Mouse (Mus musculus): Measurements from ENCODE around the gene Itgae. TPM values are rescaled to one million over a fixed set of nuclear protein-coding genes. Genes with fewer than 3 reads are reported as not detected.

The Itgae gene
- polyA plus RNA-seq (2015; fragmentation: Nextera tagmentation; extraction: Ambion mirVana) = 0.30 and 0.31 TPM in 2 replicates

DNA sequence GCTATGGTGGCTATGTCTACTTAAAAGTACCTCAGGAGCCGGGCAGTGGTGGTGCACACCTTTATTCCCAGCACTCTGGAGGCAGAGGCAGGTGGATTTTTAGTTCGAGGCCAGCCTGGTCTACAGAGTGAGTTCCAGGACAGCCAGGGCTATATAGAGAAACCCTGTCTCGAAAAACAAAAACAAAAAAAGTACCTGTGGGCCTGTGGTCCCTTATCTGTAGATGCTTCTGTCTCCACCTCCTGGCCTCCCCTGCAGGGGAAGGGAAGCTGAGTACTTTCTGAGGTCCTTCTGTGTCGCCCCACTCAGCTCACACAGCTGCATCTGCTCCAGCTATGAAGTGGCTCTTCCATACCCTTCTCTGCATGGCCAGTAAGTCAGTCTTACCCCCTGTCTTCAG lies at the start of gene Itgae:
Itgae (plus strand) TSS at position 301 of the 400 bp plus-strand sequence.
- WGBS = 77% methylated on average over 4 of the region's 4 CpGs
- no peak within 1 kb of the TSS for H3K4me2 ChIP-seq (replicated peaks; ENCODE audit: low read depth)
- no peak for TF ChIP-seq CTCF (IDR thresholded peaks at IDR 0.05; ENCODE audit: low read depth)
- H3K4me1 ChIP-seq (replicated peaks; ENCODE audit: control insufficient read depth, insufficient read depth, low read length) = 0 out of 2 replicates have a peak, but pooled peaks cover under 1% of the 10 kb centered on the region
- H3K4me3 ChIP-seq (ENCODE audit: low read depth, low read length) = no peak within 1 kb of the TSS
- no peak for ATAC-seq
- no peaks in the 10 kb centered on the region for H3K9me3 ChIP-seq (ENCODE audit: control insufficient read depth)
- H3K27ac ChIP-seq (ENCODE audit: low read depth, low read length) = no peak within 1 kb of the TSS
- no peak within 1 kb of the TSS for H3K9ac ChIP-seq (ENCODE audit: low read depth, low read length)
- no peaks in the 10 kb centered on the region for H3K27me3 ChIP-seq (replicated peaks; ENCODE audit: control insufficient read depth, insufficient read depth, low read length)
- H3K36me3 ChIP-seq (ENCODE audit: control insufficient read depth, insufficient read depth) = no peaks in the 10 kb centered on the region

DNA sequence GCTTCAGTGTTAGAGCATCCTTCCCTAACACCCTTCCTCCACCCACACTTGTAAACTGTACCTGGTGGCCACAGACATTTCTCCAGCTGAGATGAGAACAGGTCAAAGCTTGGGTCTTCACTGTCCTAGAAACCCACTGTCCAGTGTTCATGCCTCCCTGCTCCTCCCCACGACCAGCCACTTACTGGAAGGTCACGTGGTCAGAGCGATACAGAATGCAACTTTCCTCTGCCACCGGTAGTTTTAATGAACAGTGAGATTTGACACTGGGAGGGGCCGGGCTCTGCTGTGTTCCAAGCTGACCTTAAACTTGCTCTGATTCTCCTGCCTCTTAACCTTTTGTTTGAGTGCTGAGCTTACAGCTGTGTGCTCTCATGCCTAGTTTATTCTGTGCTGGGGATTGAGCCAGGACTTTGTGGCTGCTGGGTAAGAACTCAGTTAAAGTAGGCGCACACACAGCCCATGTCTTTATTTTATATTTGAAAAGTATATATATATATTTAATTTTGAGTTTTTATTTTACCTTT lies 46.1 kb upstream of the Itgae start:
- whole genome bisulfite sequencing = 38% methylated on average over 6 of the region's 6 CpGs
- no peaks in the 10 kb centered on the region for H3K9me3 ChIP-seq (ENCODE audit: control insufficient read depth)
- no peaks in the 10 kb centered on the region for H3K27me3 ChIP-seq (replicated peaks; ENCODE audit: control insufficient read depth, insufficient read depth, low read length)
- ATAC-seq = no peak
- no peak overlapping the region for H3K27ac ChIP-seq (ENCODE audit: low read depth, low read length)
- H3K4me2 ChIP-seq (replicated peaks; ENCODE audit: low read depth) = no peak overlapping the region
- H3K4me3 ChIP-seq (ENCODE audit: low read depth, low read length) = no peak overlapping the region
- no peaks in the 10 kb centered on the region for H3K4me1 ChIP-seq (replicated peaks; ENCODE audit: control insufficient read depth, insufficient read depth, low read length)
- H3K9ac ChIP-seq (ENCODE audit: low read depth, low read length) = no peak overlapping the region
- TF ChIP-seq CTCF (IDR thresholded peaks at IDR 0.05; ENCODE audit: low read depth) = no peak
- no peaks in the 10 kb centered on the region for H3K36me3 ChIP-seq (ENCODE audit: control insufficient read depth, insufficient read depth)

DNA sequence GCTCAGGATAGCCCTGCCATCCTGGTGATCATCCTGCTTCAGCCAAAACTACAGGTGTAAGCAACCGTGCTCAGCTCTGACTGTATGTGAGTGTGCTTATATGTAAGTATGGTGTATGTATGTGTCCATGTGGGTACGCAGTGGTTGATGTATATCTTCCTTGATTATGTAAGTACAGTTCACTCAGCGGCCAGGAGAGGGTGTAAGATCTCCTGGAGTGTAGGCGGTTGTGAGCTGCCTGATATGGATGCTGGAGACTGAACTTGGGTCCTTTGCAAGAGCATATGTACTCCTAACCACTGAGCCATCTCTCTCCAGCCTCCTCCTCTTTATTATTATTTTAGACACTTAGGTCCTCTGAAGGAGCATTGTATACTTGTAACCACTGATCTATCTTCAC lies 45.6 kb upstream of the Itgae start:
- Histone ChIP-seq H3K9me3 (ENCODE audit: control insufficient read depth) (no peaks in the 10 kb centered on the region), H3K9ac (ENCODE audit: low read depth, low read length) (no peak overlapping the region), H3K4me1 (replicated peaks; ENCODE audit: control insufficient read depth, insufficient read depth, low read length) (no peaks in the 10 kb centered on the region), H3K27me3 (replicated peaks; ENCODE audit: control insufficient read depth, insufficient read depth, low read length) (no peaks in the 10 kb centered on the region), H3K4me2 (replicated peaks; ENCODE audit: low read depth) (no peak overlapping the region), H3K27ac (ENCODE audit: low read depth, low read length) (no peak overlapping the region), H3K36me3 (ENCODE audit: control insufficient read depth, insufficient read depth) (no peaks in the 10 kb centered on the region), H3K4me3 (ENCODE audit: low read depth, low read length) (no peak overlapping the region)
- WGBS = 74% methylated on average over 4 of the region's 4 CpGs
- ATAC-seq = no peak
- TF ChIP-seq CTCF (IDR thresholded peaks at IDR 0.05; ENCODE audit: low read depth) = peak; percentile 33

DNA sequence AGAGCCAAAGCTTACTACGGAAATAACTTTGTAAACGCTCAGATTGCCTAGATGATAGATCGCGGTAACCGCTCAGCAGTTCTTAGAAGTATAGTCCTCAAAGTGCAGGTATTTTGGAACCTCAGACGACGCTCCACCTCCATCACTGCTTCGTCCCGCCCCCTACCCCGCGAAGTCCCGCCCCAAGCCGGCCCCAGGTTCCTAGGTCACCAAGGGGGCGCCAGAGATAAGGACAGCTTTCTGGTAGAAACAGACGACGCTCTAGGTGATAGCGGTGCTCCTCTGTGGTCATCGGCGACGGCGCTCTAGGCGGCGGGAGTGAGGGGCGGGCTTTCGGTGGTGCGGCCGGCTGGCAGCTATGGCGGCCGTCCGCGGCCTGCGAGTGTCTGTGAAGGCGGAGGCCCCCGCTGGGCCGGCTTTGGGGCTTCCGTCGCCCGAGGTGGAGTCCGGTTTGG lies 42.8 kb upstream of the Itgae start, which contains the start of gene Ncbp3:
Ncbp3 (plus strand) TSS at position 242 of the 455 bp plus-strand sequence.
- ATAC-seq = peak; percentile 96
- peak within 1 kb of the TSS; percentile 81 for H3K27ac ChIP-seq (ENCODE audit: low read depth, low read length)
- under 1% methylated on average over 39 of the region's 39 CpGs for WGBS

DNA sequence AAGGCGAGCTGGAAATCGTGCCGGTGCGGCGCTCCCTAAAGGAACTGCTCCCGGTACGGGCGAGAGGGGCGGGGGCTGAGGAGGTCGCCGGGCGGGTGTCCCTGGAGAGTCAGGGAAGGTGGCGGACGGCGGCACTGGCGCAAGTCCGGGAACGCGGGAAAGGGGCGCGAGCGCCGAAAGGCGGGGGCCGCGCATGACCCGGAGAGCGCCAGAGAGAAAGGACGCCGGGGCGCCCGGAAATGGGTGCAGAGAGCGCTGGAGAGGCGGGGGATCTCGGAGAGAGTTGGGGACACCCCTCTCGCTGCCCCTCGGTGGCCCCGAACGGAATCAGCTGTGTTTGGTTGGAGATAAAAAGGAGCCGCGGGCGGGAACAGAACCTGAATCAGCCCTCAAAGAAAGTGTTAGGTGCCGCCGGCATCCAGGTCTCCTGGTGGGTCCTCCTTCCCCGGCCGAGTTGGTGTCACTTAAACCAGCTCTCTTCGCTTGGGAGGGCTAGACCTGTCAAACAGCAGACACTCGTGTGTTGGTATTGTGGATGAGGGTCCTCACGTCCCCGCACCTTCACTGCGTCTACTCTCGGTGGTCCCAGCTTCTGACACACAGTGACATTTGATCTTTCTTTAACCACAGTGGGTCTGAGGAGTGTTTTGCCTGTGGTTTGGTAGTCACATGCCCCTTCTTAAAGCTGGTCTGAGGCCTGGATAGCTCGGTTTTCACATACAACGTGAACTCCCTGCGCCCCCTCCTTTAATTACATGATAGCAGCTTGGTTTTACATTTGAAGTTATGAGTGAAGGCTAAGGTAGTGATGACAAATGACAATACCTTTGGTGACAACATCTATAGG lies 42.1 kb upstream of the Itgae start:
- no peaks in the 10 kb centered on the region for H3K27me3 ChIP-seq (replicated peaks; ENCODE audit: control insufficient read depth, insufficient read depth, low read length)
- ATAC-seq = peak; percentile 59
- 1% methylated on average over 55 of the region's 55 CpGs for WGBS

More for the DNA sequence above, 42.8 kb upstream of the Itgae start, which contains the start of gene Ncbp3:
- TF ChIP-seq CTCF (IDR thresholded peaks at IDR 0.05; ENCODE audit: low read depth) = peak; percentile 86
- Histone ChIP-seq H3K9me3 (ENCODE audit: control insufficient read depth) (no peaks in the 10 kb centered on the region), H3K9ac (ENCODE audit: low read depth, low read length) (peak within 1 kb of the TSS; percentile 85), H3K36me3 (ENCODE audit: control insufficient read depth, insufficient read depth) (peaks cover 16% of the 10 kb centered on the region; the same call in 1 of the 2 replicates), H3K4me3 (ENCODE audit: low read depth, low read length) (peak within 1 kb of the TSS; percentile 83), H3K27me3 (replicated peaks; ENCODE audit: control insufficient read depth, insufficient read depth, low read length) (no peaks in the 10 kb centered on the region), H3K4me1 (replicated peaks; ENCODE audit: control insufficient read depth, insufficient read depth, low read length) (no peaks in the 10 kb centered on the region), H3K4me2 (replicated peaks; ENCODE audit: low read depth) (peak within 1 kb of the TSS; percentile 74)

DNA sequence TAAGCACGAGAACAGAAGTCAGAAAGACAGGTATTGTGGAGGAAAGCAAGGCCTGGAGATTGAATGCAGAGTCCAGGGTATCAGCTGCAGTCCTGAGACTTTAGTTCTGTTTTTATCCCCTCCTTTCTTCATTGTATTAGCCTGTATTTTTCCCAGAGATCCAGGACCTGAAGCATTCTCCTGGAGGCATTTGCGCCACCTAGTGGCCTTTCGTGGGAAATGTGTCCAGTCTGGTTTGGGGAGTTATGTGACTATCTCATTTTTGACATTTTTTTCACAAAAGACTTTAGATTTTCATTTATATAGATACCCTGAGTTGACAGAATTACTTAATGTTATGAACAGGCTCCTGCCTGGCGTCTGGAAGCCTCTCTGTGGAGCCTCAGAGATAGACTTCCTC lies 41.0 kb upstream of the Itgae start:
- Histone ChIP-seq H3K4me2 (replicated peaks; ENCODE audit: low read depth) (peak overlapping the region; percentile 74), H3K36me3 (ENCODE audit: control insufficient read depth, insufficient read depth) (peaks cover 26% of the 10 kb centered on the region; the same call in 1 of the 2 replicates), H3K9me3 (ENCODE audit: control insufficient read depth) (no peaks in the 10 kb centered on the region), H3K9ac (ENCODE audit: low read depth, low read length) (no peak overlapping the region), H3K4me1 (replicated peaks; ENCODE audit: control insufficient read depth, insufficient read depth, low read length) (no peaks in the 10 kb centered on the region), H3K4me3 (ENCODE audit: low read depth, low read length) (no peak overlapping the region), H3K27me3 (replicated peaks; ENCODE audit: control insufficient read depth, insufficient read depth, low read length) (no peaks in the 10 kb centered on the region), H3K27ac (ENCODE audit: low read depth, low read length) (no peak overlapping the region)
- TF ChIP-seq CTCF (IDR thresholded peaks at IDR 0.05; ENCODE audit: low read depth) = peak; percentile 87
- whole genome bisulfite sequencing = 5% methylated on average over 4 of the region's 4 CpGs
- no peak for ATAC-seq

More for the DNA sequence above, 42.1 kb upstream of the Itgae start:
- peak overlapping the region; percentile 83 for H3K4me3 ChIP-seq (ENCODE audit: low read depth, low read length)
- TF ChIP-seq CTCF (IDR thresholded peaks at IDR 0.05; ENCODE audit: low read depth) = no peak
- no peaks in the 10 kb centered on the region for H3K9me3 ChIP-seq (ENCODE audit: control insufficient read depth)
- H3K36me3 ChIP-seq (ENCODE audit: control insufficient read depth, insufficient read depth) = peaks cover 16% of the 10 kb centered on the region; the same call in 1 of the 2 replicates
- peak overlapping the region; percentile 81 for H3K27ac ChIP-seq (ENCODE audit: low read depth, low read length)
- peak overlapping the region; percentile 85 for H3K9ac ChIP-seq (ENCODE audit: low read depth, low read length)
- no peaks in the 10 kb centered on the region for H3K4me1 ChIP-seq (replicated peaks; ENCODE audit: control insufficient read depth, insufficient read depth, low read length)
- peak overlapping the region; percentile 74 for H3K4me2 ChIP-seq (replicated peaks; ENCODE audit: low read depth)

All from intestine, postnatal 0 days (tissue).